Mouse (Mus musculus) spleen, adult 2 months (tissue): ENCODE data around the gene Ccna1. TPM values are rescaled to one million over a fixed set of nuclear protein-coding genes. Genes with fewer than 3 reads are reported as not detected.

Experiments
- DNase-seq, 2 experiments: peaks; one replicate each; pipeline versions ENCODE4 v3.0.0 to v3.0.0-alpha.2; 2012 to 2021; ENCODE audit warnings: low spot score in 2 of 2, low read depth in 1 of 2
- H3K27ac ChIP-seq: fragments of 200-500 bp; 2 replicates; pipeline ENCODE4 v1.5.1; 2012; ENCODE audit warnings: low read length, inconsistent platforms; ENCODE audit not compliant: insufficient read depth
- H3K27me3 ChIP-seq: fragments of 200-500 bp; 2 replicates; pipeline ENCODE4 v1.6.1; 2012; ENCODE audit warnings: mild to moderate bottlenecking, moderate library complexity, low read length, inconsistent platforms; ENCODE audit not compliant: control insufficient read depth, insufficient read depth
- H3K36me3 ChIP-seq: fragments of 200-500 bp; 2 replicates; pipeline ENCODE4 v1.6.1; 2012; ENCODE audit warnings: mild to moderate bottlenecking, low read length, inconsistent platforms; ENCODE audit not compliant: control insufficient read depth, insufficient read depth
- H3K4me1 ChIP-seq: fragments of 200-500 bp; 2 replicates; pipeline ENCODE4 v1.6.1; 2011; ENCODE audit warnings: inconsistent platforms; ENCODE audit not compliant: control insufficient read depth, insufficient read depth, insufficient read length
- H3K4me3 ChIP-seq: fragments of 200-500 bp; 2 replicates; pipeline ENCODE4 v1.5.1; 2011; ENCODE audit warnings: mild to moderate bottlenecking, inconsistent platforms; ENCODE audit not compliant: insufficient read depth, insufficient read length; ENCODE audit errors: extremely low read depth
- CTCF ChIP-seq: fragments of 200-500 bp; IDR thresholded peaks from 2 replicates; pipeline ENCODE4 v1.5.1; 2011; ENCODE audit warnings: mild to moderate bottlenecking, inconsistent platforms; ENCODE audit not compliant: insufficient read depth, insufficient read length, insufficient replicate concordance; ENCODE audit errors: extremely low read depth
- POLR2A ChIP-seq: fragments of 200-500 bp; IDR thresholded peaks from 2 replicates; pipeline ENCODE4 v1.6.1; 2011; ENCODE audit warnings: low read depth, low read length, inconsistent platforms
- WGBS: fragments of 180-500 bp; shearing (Covaris S2); methylation state at CpG from one replicate; pipeline ENCODE4 v1.1.7; 2018; 5-methylcytosine and 5-hydroxymethylcytosine counted together
- polyA plus RNA-seq: library from polyadenylated mRNA; depleted of rRNA; stranded (reverse); fragments of >200 nt; gene quantifications from 2 replicates; pipeline ENCODE4 v1.2.3, GENCODE M21; 2012

The Ccna1 gene
- polyA plus RNA-seq, 1 experiment: not detected

GRCm38 (mm10) chr3:55084781-55085180 is 29.5 kb upstream of the Ccna1 start:
- DNase-seq: no peak

GRCm38 (mm10) chr3:55080055-55080454 is 24.8 kb upstream of the Ccna1 start:
- peak in 1 of 2 experiments; percentile 38 for DNase-seq
- 18% methylated on average over 6 of the region's 6 CpGs for WGBS
- H3K27ac ChIP-seq: no peak overlapping the region
- no peaks in the 10 kb centered on the region for H3K36me3 ChIP-seq
- H3K27me3 ChIP-seq: no peaks in the 10 kb centered on the region
- no peaks in the 10 kb centered on the region for H3K4me1 ChIP-seq
- no peak overlapping the region for H3K4me3 ChIP-seq
- TF ChIP-seq POLR2A (no peak), CTCF (peak; percentile 68; the same call in 1 of the 2 replicates)

More at GRCm38 (mm10) chr3:55084781-55085180, 29.5 kb upstream of the Ccna1 start:
- Histone ChIP-seq H3K27me3 (no peaks in the 10 kb centered on the region), H3K36me3 (no peaks in the 10 kb centered on the region), H3K27ac (no peak overlapping the region), H3K4me1 (no peaks in the 10 kb centered on the region), H3K4me3 (no peak overlapping the region)
- TF ChIP-seq POLR2A: no peak
- TF ChIP-seq CTCF: no peak
- WGBS: 69% methylated on average over 6 of the region's 6 CpGs

GRCm38 (mm10) chr3:55079619-55080018 is 24.3 kb upstream of the Ccna1 start:
- no peaks in the 10 kb centered on the region for H3K27me3 ChIP-seq

GRCm38 (mm10) chr3:55078233-55078632 is 22.9 kb upstream of the Ccna1 start:
- Histone ChIP-seq H3K4me1 (no peaks in the 10 kb centered on the region), H3K36me3 (no peaks in the 10 kb centered on the region), H3K4me3 (no peak overlapping the region), H3K27me3 (no peaks in the 10 kb centered on the region), H3K27ac (no peak overlapping the region)
- 73% methylated on average over 6 of the region's 6 CpGs for WGBS
- no peak for DNase-seq
- no peak for TF ChIP-seq POLR2A
- TF ChIP-seq CTCF: no peak

More at GRCm38 (mm10) chr3:55079619-55080018, 24.3 kb upstream of the Ccna1 start:
- H3K36me3 ChIP-seq: no peaks in the 10 kb centered on the region
- WGBS: 78% methylated on average over 8 of the region's 8 CpGs
- H3K27ac ChIP-seq: no peak overlapping the region
- H3K4me3 ChIP-seq: no peak overlapping the region
- no peak for DNase-seq
- no peaks in the 10 kb centered on the region for H3K4me1 ChIP-seq
- TF ChIP-seq POLR2A (no peak), CTCF (no peak)

GRCm38 (mm10) chr3:55075294-55075648 is 20.0 kb upstream of the Ccna1 start:
- no peak for TF ChIP-seq POLR2A
- no peak for TF ChIP-seq CTCF
- 80% methylated on average over 3 of the region's 3 CpGs for WGBS

GRCm38 (mm10) chr3:55074576-55075293 is 19.4 kb upstream of the Ccna1 start:
- Histone ChIP-seq H3K27ac (no peak overlapping the region), H3K27me3 (no peaks in the 10 kb centered on the region), H3K36me3 (no peaks in the 10 kb centered on the region), H3K4me1 (no peaks in the 10 kb centered on the region), H3K4me3 (no peak overlapping the region)
- no peak for TF ChIP-seq POLR2A
- TF ChIP-seq CTCF: no peak
- 90% methylated on average over 6 of the region's 6 CpGs for WGBS
- no peak for DNase-seq

More at GRCm38 (mm10) chr3:55075294-55075648, 20.0 kb upstream of the Ccna1 start:
- no peak overlapping the region for H3K4me3 ChIP-seq
- no peaks in the 10 kb centered on the region for H3K4me1 ChIP-seq
- H3K27ac ChIP-seq: no peak overlapping the region
- H3K27me3 ChIP-seq: no peaks in the 10 kb centered on the region
- no peak for DNase-seq
- H3K36me3 ChIP-seq: no peaks in the 10 kb centered on the region

GRCm38 (mm10) chr3:55067791-55068434 is 12.6 kb upstream of the Ccna1 start:
- Histone ChIP-seq H3K4me3 (no peak overlapping the region), H3K36me3 (no peaks in the 10 kb centered on the region), H3K4me1 (no peaks in the 10 kb centered on the region), H3K27me3 (no peaks in the 10 kb centered on the region), H3K27ac (no peak overlapping the region)
- TF ChIP-seq CTCF (no peak), POLR2A (no peak)
- 49% methylated on average over 7 of the region's 7 CpGs for WGBS
- DNase-seq: no peak
